Mouse (Mus musculus): ENCODE measurements around the gene Cd6.

Cd6 gene

DNA sequence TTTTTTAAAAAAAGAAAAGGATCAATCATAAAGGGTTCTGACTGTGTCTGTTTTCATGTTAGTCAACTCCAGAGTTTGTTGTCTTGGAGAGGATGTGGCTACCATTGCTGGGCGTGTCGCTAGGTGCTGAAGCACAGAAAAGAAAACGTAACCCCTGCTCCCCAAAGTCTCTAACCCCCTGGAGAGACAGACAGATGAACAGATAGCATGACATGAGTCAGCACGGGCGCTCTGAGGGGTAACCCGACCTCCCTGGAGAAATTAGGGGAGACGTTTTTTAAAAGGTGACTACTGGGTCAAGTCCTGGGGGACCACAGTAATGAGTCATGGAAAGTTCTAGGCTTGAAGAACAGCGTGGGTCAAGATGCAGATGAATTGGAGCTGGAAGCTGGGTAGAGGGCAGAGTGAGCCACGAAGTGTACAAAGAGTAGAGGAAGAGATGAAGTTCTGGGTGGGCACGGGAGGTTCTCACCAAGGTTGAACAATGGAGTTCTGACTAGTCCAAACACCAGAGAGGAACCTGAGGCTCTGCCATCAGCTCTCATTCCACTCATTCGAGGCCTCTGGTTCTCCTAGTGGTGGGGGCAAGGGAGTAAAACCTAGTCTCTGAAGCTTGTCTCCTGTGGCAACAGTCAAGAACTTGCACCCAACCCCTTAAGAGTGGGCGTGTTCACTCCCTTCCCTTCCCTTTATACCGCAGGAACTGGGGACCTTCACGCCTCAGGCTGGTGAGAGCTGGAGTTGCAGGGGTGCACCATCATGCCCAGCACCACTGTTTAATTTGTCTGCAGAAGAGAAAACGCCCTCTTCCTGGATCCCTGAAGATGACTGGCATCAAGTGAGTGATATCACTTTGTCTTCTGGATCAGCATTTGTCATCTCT lies 9.4 kb upstream of the Cd6 start, which contains the start of gene Slc15a3:
Slc15a3 (plus strand) TSS at position 718 of the 883 bp plus-strand sequence.
- peak; percentile 87 for DNase-seq (ENCODE audit: low read depth)

DNA sequence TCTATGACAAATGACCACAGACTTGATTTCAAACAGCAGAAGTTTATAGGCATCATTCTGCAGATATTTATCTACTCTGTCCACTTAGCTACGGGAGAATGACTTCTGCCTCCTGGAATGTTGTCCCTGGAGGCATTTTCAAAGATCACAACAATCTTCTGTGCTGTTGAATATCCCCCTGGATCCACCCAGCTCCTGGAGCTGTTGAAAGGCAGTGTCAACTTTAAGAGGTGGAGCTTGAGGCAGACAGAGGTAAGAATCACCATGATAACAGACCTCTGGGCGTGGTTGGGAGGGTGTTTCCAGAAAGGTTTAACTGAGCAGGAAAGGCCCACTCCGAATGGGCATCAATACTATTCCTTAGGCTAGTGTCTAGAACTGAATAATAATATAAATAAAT lies 5.8 kb upstream of the Cd6 start:
- DNase-seq (ENCODE audit: low read depth), result no peak

DNA sequence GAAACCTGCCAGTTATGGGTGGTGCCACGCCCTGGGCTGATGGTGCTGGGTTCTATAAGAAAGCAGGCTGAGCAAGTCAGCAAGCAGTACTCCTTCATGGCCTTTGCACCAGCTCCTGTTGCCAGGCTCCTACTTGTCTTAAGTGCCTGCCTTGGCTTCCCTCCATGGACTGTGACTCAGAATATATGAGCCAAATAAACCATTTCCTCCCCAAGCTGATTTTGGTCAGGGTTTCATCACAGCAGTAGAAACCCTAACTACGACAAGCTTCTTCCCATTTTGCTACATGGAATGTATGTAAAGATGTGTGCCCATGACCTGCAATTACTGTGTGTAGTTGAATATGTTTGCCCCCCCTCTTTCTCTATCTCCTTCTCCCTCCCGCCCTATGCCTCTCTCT lies 3.8 kb upstream of the Cd6 start:
- peak; percentile 25 for DNase-seq (ENCODE audit: low read depth)

- DNase-seq (ENCODE audit: low read depth), result peak; percentile 52
Observed at GRCm38 (mm10) chr19:10832030-10832429, 2.2 kb upstream of the Cd6 start.

- peak; percentile 94 for DNase-seq (ENCODE audit: low read depth)
Observed at GRCm38 (mm10) chr19:10831424-10831823, 1.6 kb upstream of the Cd6 start.

DNA sequence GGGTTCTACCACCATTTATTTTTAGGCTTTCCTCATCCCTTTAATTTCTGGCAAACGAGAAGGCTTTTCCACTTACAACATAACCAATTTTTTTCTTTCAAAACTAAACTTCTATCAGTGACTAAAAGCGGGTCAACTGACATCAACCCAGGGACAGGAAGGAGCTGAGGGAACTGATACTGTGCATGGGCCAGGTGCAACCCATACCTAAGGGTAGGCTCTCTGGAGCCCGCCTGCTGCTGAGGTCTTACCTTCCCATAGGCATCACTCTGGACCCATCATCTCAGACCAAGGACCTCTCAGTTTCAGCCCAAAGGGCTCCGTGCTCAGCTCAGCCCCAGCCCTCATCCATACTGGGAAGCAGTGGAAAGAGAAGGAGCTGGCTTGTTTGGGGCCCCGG lies 1.5 kb downstream of the Cd6 start:
- no peak for DNase-seq (ENCODE audit: low read depth)

DNA sequence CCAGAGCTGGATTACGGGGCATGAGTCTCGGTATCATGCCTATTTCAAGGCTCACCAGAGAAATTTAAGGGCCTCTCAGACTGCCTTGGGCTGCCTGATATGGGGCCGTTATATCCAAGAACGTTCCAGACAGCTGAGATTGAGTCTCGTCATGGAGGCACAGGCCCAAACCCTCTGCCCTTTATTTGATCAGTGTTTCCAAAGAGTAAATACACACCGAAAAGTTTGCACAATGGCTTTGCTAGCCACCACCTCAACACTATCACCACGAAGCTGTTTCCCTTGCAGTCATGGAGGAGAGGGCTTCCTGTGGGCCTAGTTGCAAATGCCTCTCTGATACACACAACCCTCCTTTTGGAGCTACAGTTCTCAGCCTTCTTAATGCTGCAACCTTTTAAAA lies 5.8 kb downstream of the Cd6 start:
- DNase-seq (ENCODE audit: low read depth), result peak; percentile 69

DNA sequence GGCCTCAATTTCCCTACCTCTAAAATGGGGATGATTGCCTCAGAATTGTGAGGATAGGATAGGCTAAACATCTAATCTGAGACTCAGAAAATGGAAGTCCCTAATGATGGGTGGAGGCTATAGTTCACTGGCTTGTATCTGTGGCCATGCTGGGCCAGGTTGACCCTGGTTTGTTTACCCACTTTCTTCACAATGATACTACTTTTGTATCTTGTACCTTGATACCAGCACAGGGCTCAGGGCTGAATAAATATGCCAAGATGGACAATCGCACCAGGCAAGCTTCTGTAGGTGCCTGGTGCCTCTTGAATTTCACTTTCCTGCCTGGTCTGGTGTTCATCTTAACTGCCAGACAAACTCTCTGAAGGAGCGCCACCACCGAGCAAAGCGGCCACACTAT lies 7.3 kb downstream of the Cd6 start:
- no peak for DNase-seq (ENCODE audit: low read depth)

DNA sequence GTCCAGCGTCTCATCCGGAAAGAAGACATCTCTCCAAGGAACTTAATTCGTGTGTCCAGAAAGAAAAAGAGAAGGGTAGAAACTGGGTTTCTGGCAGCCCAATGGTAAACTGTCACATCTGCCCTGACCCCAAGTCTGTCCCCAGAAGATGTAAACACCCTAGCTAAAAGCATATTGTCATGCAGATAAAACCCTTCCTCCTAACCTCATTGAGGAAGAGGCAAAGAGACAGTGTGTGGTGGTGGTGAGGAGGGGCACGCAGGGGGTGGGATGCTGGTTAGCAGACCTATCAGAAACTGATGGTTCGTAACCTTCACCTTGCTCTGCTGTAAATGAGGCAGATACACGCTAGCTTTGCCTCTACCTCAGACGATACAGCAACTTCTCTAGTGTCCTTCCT lies 8.5 kb downstream of the Cd6 start:
- DNase-seq (ENCODE audit: low read depth), result peak; percentile 67

DNA sequence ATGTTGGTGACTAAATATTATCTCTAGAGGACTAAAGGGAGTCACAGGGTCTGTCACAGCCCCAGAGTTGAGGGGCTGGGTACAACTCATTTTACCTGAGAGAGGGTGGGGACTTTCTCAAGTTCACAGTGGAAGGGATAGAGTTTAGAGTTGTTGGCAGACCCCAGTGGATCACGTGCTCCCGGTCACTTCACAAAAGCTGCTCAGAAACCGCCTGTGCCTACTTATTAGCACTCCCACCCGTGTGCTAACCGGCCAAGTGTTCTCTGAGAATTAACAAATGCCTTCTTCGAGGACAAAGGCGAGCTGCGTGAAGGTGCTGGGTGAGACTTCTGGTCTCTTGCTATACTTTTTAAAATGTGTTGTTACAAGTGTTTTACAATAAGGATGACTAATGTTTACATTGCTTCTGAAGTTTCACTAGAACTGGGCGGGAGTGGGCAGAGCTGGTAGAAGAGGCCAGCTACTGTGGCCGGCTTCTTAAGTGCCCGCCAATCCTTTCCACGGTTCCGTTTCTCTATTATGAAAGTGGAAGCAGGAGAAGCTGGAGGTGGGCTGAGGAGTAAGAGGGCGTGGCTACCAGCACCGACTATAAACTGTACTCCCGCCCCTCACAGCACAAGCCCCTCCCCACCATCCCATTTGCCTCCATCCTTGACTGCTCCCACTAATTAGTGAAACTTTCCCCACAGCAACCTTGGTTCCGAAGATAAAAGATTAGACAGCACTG lies 11.5 kb downstream of the Cd6 start:
- peak; percentile 80 for DNase-seq (ENCODE audit: low read depth)

- DNase-seq (ENCODE audit: low read depth), result peak; percentile 66
Observed at GRCm38 (mm10) chr19:10816462-10816861, 13.4 kb downstream of the Cd6 start.

DNA sequence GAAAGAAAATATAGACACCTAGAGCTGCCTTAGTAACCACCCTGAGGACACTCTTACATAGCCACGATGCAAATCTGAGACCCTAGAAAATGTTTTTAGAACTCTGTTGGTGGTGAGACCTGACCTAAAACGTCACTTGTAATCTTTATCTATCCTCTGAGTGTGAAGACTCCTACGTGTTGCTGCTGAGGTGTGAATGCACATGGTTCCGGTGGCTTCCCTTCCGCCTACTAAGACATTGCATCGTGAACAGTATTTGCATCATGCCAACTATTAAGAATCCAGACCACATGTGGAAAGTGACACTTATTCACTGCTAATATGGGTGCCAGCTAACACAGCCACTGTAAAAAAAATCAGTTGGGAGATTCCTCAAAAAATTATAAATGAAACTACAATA lies 14.0 kb downstream of the Cd6 start:
- DNase-seq (ENCODE audit: low read depth), result peak; percentile 84

GRCm38 (mm10) chr19:10813905-10814304 lies 16.0 kb downstream of the Cd6 start:
- DNase-seq (ENCODE audit: low read depth), result peak; percentile 72

- peak; percentile 72 for DNase-seq (ENCODE audit: low read depth)
Observed at GRCm38 (mm10) chr19:10813039-10813438, 16.8 kb downstream of the Cd6 start.

DNA sequence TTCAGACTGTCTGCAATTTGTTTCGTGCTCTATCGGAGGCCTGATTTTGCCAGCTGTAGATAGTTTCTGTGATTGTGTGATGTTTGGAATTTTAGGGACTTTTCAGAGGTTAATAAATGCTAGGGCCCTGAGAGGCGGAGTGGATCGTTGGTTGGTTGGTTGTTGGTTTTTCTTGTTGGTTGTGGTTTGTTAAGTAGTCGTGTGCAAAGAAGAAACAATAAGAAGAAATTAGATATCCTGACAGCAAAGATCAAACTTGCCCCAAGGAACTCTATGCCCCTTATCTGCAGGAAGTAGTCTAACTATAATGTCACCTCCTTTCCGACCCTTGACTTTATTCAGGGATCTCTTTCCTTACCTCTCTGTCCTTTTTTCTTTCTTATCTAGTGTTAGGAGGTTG lies 18.4 kb downstream of the Cd6 start:
- peak; percentile 67 for DNase-seq (ENCODE audit: low read depth)

GRCm38 (mm10) chr19:10810176-10810492 lies 19.7 kb downstream of the Cd6 start:
- DNase-seq (ENCODE audit: low read depth), result peak; percentile 25

- peak; percentile 77 for DNase-seq (ENCODE audit: low read depth)
Observed at GRCm38 (mm10) chr19:10809428-10810175, 20.3 kb downstream of the Cd6 start.

DNA sequence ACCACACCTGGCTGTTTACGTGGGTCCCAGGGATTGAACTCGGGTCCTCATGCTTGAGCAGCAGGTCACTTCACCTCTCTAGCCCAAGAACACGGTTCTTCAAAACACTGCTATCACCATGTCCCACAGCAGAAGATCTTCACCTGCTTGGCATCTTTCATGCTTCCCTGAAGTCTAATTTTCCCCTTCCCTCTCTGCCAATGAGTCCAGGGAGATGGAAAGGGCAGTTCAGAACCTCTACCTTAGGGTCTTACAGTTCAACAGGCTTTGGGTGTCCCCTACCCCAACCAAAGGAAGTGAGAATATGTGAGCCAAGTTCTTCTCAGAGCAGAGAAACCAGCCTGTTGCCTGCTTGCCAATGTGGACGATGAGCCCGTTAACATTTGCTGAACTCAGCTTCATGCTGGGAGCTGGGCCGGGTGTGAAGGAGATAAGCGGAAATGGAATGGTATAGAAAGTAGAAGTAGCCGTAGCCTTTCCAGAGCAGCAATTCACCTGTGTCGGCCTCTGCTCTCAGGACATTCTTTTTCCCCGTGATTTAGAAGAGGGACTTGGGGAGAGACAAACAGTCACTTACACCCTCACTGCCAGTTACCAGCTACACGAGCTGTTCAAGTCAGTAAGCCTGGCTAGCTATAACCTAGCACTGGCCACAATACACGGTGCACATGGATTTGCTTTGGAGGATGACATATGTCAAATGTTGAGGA lies 21.2 kb downstream of the Cd6 start:
- peak; percentile 39 for DNase-seq (ENCODE audit: low read depth)

DNA sequence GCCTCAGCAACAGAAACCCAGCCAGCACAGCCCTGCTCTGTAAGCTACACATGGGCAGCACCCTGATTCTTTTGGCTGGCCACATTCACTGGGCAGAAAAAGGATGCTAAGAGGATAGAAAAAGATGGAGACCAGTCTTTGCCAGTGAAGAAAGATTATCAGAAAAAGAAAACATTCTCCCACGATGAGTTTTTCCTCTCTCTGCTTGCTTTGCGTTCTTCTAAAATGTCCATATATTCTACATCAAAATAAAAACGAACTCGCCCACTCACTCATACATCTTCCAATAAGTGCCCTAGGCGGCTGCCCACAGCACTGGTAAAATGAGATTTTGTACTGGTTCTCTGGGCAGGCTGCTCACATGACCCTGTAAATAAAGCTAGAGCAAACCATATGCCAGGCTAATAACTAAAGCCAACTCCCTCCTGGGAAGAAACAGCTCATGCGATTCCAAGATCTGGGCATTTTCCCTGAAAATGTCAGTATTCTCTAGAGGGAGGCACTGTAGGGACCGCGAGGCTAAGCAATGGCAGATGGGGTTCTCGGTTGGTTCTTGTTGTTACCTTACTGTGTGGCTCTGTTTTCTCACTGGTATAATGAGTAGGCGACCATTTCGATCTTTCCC lies 24.1 kb downstream of the Cd6 start:
- no peak for DNase-seq (ENCODE audit: low read depth)

DNA sequence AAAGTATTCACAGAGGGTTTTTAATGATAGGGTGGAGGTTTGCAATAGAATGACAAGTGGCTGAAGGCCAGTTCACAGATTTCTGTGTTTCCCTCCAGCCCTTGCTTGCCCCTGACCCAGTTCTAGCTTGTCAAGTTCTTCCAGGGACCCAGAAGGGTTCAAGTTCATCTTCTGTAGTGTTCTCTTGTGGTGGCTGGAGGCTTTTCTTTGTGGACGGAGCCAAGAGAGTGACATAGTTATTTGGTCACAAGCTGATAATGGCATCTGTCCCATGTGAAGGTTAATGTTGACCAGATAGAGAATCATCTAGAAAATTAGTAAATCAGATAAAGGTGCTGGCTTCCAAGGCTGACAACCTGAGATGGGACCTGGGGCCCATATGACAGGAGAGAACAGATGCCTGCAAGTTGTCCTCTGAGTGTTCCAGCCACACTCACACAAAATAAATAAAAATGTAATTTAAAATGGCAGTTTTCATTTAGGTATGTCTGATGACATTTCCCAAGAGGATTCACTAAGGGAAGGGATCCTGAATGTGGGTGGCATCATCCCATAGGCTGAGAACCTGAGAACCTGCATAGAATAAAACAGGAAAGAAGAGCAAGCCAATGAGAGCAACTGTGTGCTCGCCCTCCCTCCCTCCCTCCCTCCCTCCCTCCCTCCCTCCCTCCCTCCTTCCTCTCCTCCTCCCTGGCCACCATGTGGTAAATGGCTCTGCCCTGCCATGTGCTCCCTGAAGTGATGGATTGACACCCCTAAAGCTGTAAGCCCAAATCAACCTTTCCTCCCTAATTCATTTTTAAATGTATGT lies 24.8 kb downstream of the Cd6 start:
- DNase-seq (ENCODE audit: low read depth), result no peak

DNA sequence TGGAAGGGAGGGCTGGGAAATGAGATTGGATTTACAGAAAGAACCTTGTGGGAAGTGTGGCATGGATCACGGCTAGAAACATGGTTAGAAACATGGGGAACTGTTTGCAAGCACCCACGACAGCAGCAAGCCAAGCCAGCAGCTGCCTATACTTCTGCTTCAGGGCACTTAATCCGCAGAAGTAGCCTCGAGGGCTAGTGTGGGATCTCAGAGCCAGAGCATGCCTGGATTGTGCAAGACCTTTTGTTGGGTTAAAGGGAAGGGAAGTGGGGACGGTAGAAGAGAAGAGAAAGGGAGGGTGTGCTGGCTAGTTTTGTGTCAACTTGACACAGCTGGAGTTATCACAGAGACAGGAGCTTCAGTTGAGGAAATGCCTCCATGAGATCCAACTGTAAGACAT lies 26.1 kb downstream of the Cd6 start:
- no peak for DNase-seq (ENCODE audit: low read depth)
